Mouse (Mus musculus) MN1 (cell line): Measurements from ENCODE around the gene Idh3b.

ENCODE experiments used
- DNase-seq: peaks from one replicate; pipeline ENCODE4 v3.0.0-alpha.2; 2016; ENCODE audit warnings: low spot score

Idh3b gene

GRCm38 (mm10) chr2:130265520-130265919 lies 18.8 kb downstream of the Idh3b start:
- DNase-seq = no peak

GRCm38 (mm10) chr2:130262398-130262797 lies 21.9 kb downstream of the Idh3b start:
- DNase-seq = no peak

- no peak for DNase-seq
These were observed 22.4 kb downstream of the Idh3b start for GRCm38 (mm10) chr2:130261914-130262313.

GRCm38 (mm10) chr2:130260822-130261221 lies 23.5 kb downstream of the Idh3b start:
- DNase-seq = no peak

- no peak for DNase-seq
These were observed 27.6 kb downstream of the Idh3b start for GRCm38 (mm10) chr2:130256762-130257161.

- DNase-seq = no peak
These were observed 36.1 kb downstream of the Idh3b start for GRCm38 (mm10) chr2:130248226-130248625.

GRCm38 (mm10) chr2:130246912-130247311 lies 37.4 kb downstream of the Idh3b start:
- peak; percentile 26 for DNase-seq
